Comparison of ENCODE assay signal across 8 mouse cellular contexts in genomic region chr5:30814424-30815119, GRCm38 (mm10). TPM values are rescaled to one million over a fixed set of nuclear protein-coding genes. Genes with fewer than 3 reads are reported as not detected.
A peak's percentile ranks its signal among the peaks of the same experiment; 100 is the strongest.
DNase-seq lines count a peak whose midpoint lies in the region; ATAC-seq and TF ChIP-seq lines count a peak whose summit lies in the region.

TSS of gene Mapre3 (plus strand) at chr5:30814641.

- peak; percentile 97 for ATAC-seq in embryonic facial prominence, embryonic 11.5 days (replicated peaks; ENCODE audit: insufficient number of reproducible peaks, low FRiP score, low TSS enrichment, low read depth)
- ATAC-seq in granulocyte monocyte progenitor cell, adult 5-6 weeks (replicated peaks; ENCODE audit: poor library complexity, severe bottlenecking), result peak; percentile 96
- peak; percentile 70 for ATAC-seq in intestine, postnatal 0 days

- no peaks in the 10 kb centered on the region for H3K4me1 ChIP-seq in embryonic facial prominence, embryonic 11.5 days (ENCODE audit: control insufficient read depth, insufficient read depth, low read length)
- 0 out of 2 replicates have a peak, but pooled peaks cover 2% of the 10 kb centered on the region for H3K4me1 ChIP-seq in intestine, postnatal 0 days (replicated peaks; ENCODE audit: control insufficient read depth, insufficient read depth, low read length)
- peaks cover 37% of the 10 kb centered on the region for H3K4me1 ChIP-seq in midbrain, embryonic 10.5 days

- no peaks in the 10 kb centered on the region for H3K27me3 ChIP-seq in embryonic facial prominence, embryonic 11.5 days (ENCODE audit: control insufficient read depth, insufficient read depth, low read length)
- peaks cover 3% of the 10 kb centered on the region; the same call in 1 of the 2 replicates for H3K27me3 ChIP-seq in intestine, postnatal 0 days (replicated peaks; ENCODE audit: control insufficient read depth, insufficient read depth, low read length)
- peaks cover 10% of the 10 kb centered on the region for H3K27me3 ChIP-seq in midbrain, embryonic 10.5 days (ENCODE audit: low read depth, poor library complexity, severe bottlenecking)

- intact Hi-C loops in left cerebral cortex, postnatal 36 days (cut with DNase I), result loop anchor here (5.0 kb wide), 1 partner anchor 188 kb away; no protein-coding TSS in a partner anchor

- H3K27ac ChIP-seq in embryonic facial prominence, embryonic 11.5 days (replicated peaks; ENCODE audit: low read depth, low read length), result no peak within 1 kb of the TSS
- peak within 1 kb of the TSS; percentile 71 for H3K27ac ChIP-seq in intestine, postnatal 0 days (ENCODE audit: low read depth, low read length)
- peak within 1 kb of the TSS; percentile 96 for H3K27ac ChIP-seq in midbrain, embryonic 10.5 days (replicated peaks)

- H3K4me3 ChIP-seq in embryonic facial prominence, embryonic 11.5 days (ENCODE audit: low read depth, low read length), result peak within 1 kb of the TSS; percentile 85
- peak within 1 kb of the TSS; percentile 78 for H3K4me3 ChIP-seq in intestine, postnatal 0 days (ENCODE audit: low read depth, low read length)
- H3K4me3 ChIP-seq in midbrain, embryonic 10.5 days, result peak within 1 kb of the TSS; percentile 92

- under 1% methylated on average over 39 of the region's 59 CpGs for WGBS in embryonic facial prominence, embryonic 11.5 days
- WGBS in intestine, postnatal 0 days, result under 1% methylated on average over 58 of the region's 59 CpGs
- WGBS in midbrain, embryonic 10.5 days, result 1% methylated on average over 58 of the region's 59 CpGs

- TF ChIP-seq CTCF in intestine, postnatal 0 days (IDR thresholded peaks at IDR 0.05; ENCODE audit: low read depth), result no peak

- DNase-seq in adrenal gland, postnatal 10 days, result peak; percentile 94
- peak; percentile 95 for DNase-seq in embryonic facial prominence, embryonic 11.5 days (ENCODE audit: low spot score)
- DNase-seq in left cerebral cortex, postnatal 36 days (ENCODE audit: low spot score in 2 of 2), result peak; percentile 93 to 95
- DNase-seq in midbrain, embryonic 10.5 days (ENCODE audit: low spot score), result peak; percentile 97
- DNase-seq in right cerebral cortex, postnatal 36 days (ENCODE audit: low spot score in 2 of 2), result peak; percentile 90 to 91
- peak; percentile 85 to 88 for DNase-seq in urinary bladder, postnatal 4 days (ENCODE audit: low spot score in 2 of 2)

- peak within 1 kb of the TSS; percentile 62 for H3K4me2 ChIP-seq in embryonic facial prominence, embryonic 11.5 days (ENCODE audit: low read depth, low read length)
- peak within 1 kb of the TSS; percentile 89 for H3K4me2 ChIP-seq in intestine, postnatal 0 days (replicated peaks; ENCODE audit: low read depth)

- peak within 1 kb of the TSS; percentile 77 for H3K9ac ChIP-seq in embryonic facial prominence, embryonic 11.5 days (replicated peaks; ENCODE audit: low read length)
- H3K9ac ChIP-seq in intestine, postnatal 0 days (ENCODE audit: low read depth, low read length), result peak within 1 kb of the TSS; percentile 68

- no peaks in the 10 kb centered on the region for H3K9me3 ChIP-seq in embryonic facial prominence, embryonic 11.5 days (replicated peaks; ENCODE audit: control insufficient read depth, low read length)
- no peaks in the 10 kb centered on the region for H3K9me3 ChIP-seq in intestine, postnatal 0 days (ENCODE audit: control insufficient read depth)
- H3K9me3 ChIP-seq in midbrain, embryonic 10.5 days (replicated peaks), result no peaks in the 10 kb centered on the region

- no peaks in the 10 kb centered on the region for H3K36me3 ChIP-seq in embryonic facial prominence, embryonic 11.5 days (replicated peaks; ENCODE audit: control insufficient read depth, insufficient read depth, low read depth, low read length)
- no peaks in the 10 kb centered on the region for H3K36me3 ChIP-seq in intestine, postnatal 0 days (ENCODE audit: control insufficient read depth, insufficient read depth)
- no peaks in the 10 kb centered on the region for H3K36me3 ChIP-seq in midbrain, embryonic 10.5 days

RNA-seq across cellular contexts. Expression of gene Mapre3, which starts in this region (rescaled TPM):
- total RNA-seq in adrenal gland, postnatal 10 days (2021), result 10 to 100 TPM; 35.9 to 47.4 TPM
- 15.4 and 18.1 TPM in 2 replicates for polyA plus RNA-seq in embryonic facial prominence, embryonic 11.5 days (2014; fragmentation: Nextera tagmentation; extraction: Ambion mirVana)
- not detected in 2 replicates for total RNA-seq in granulocyte monocyte progenitor cell, adult 5-6 weeks (2014; fragmentation: Nextera tagmentation)
- not detected in 2 replicates for total RNA-seq in granulocyte monocyte progenitor cell, adult 5-6 weeks (2017)
- 25.3 and 25.5 TPM in 2 replicates for polyA plus RNA-seq in intestine, postnatal 0 days (2015; fragmentation: Nextera tagmentation; extraction: Ambion mirVana)
- 100 to 1,000 TPM; 223 to 238 TPM for total RNA-seq in left cerebral cortex, postnatal 36 days (2021)
- polyA plus RNA-seq in midbrain, embryonic 10.5 days (2016; fragmentation: Nextera tagmentation; extraction: Ambion mirVana), result 22.9 and 38.2 TPM in 2 replicates

Comparison
In these comparisons a context has a peak if more than half of its experiments do, and no peak if none do; other contexts are left out.
1. RNA of gene Mapre3 (total RNA-seq): 223 to 238 TPM in left cerebral cortex, postnatal 36 days and 35.9 to 47.4 TPM in adrenal gland, postnatal 10 days; not detected in granulocyte monocyte progenitor cell, adult 5-6 weeks; every median in the first group is over 10 times any median in the second.
2. RNA of gene Mapre3 (total RNA-seq): 223 to 238 TPM in left cerebral cortex, postnatal 36 days; 35.9 to 47.4 TPM in adrenal gland, postnatal 10 days; every median in the first group is over 4 times any median in the second.
3. Peak in ATAC-seq in granulocyte monocyte progenitor cell, adult 5-6 weeks; RNA of the gene not detected or under 1 TPM.
4. Peak in every context shown above with its lines, with median percentiles within 50 percentile points of each other: DNase-seq, ATAC-seq and H3K4me3 ChIP-seq.